Mouse (Mus musculus) urinary bladder, adult 18-20 months (tissue): ENCODE measurements at regions not wholly inside any gene's neighbourhood (a gene's known extent, or its start where the extent isn't known, plus 50 kb on each side); places are given as distances from the start of the nearest gene placed in this dataset.
A peak's percentile ranks its signal among the peaks of the same experiment; 100 is the strongest.

Source experiments
- DNase-seq, 2 experiments: peaks; one replicate each; pipeline ENCODE4 v3.0.0; 2022; ENCODE audit warnings: low spot score in 2 of 2, mixed read lengths in 2 of 2

DNA sequence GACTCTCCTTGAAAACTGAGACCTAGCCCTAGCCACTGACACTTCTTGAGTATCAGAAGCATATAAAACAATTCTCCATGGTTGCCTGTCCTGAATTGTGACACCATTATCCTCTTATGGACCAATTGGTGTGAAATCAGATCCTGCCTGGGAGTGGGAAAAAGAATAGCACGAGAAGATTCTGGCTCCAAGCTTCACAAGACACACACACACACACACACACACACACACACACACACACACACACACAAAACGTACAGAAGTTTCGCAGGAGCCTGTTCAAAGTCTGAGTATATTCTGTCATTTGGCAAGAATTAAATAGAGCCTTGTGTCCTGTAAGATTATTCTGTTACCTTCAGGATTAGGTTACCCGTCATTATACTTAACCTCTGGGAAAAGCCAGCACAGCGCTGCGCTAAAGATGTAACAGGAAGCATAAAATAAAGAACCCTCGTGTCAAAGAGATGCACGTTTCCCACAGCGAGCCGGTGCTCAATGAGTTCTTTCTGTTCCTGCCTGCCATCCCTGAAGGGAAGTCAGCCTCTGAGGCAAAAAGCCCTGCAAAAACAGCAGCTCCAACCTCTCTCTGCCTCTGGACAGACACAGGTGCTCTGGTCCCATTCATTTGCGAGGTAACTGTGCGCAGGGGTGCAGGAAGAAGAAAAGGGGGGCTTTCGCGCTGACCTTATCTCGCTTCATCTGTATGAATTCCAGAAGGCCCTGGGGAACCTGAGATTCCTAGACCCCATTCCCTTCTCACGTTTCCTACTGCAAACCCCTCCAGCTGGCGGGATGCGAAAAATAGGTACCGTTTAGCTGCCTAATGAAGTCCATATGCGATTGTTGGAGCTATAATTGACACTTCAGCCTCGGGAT, 178.4 kb upstream of the Elac2 start:
- DNase-seq: no peak

DNA sequence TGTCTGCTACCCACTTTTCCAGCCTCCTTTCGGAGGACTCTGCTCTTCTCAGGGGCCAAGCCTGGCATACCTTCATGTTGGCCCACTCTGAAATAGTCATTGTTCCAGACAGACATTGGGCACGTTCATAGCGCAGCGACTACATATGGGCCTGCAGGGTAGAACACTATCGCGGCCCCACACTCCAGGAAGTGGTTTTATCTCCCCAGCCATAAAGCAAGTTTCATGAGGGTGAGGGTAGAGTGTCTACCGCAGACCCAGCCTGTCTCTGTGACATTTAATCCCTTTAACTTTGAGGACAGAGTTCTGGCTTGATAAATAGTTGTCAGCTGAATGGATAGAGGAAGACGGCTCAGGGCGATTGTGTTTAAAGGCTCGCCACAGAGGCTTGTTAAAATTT, 177.5 kb upstream of the Elac2 start:
- DNase-seq: no peak

DNA sequence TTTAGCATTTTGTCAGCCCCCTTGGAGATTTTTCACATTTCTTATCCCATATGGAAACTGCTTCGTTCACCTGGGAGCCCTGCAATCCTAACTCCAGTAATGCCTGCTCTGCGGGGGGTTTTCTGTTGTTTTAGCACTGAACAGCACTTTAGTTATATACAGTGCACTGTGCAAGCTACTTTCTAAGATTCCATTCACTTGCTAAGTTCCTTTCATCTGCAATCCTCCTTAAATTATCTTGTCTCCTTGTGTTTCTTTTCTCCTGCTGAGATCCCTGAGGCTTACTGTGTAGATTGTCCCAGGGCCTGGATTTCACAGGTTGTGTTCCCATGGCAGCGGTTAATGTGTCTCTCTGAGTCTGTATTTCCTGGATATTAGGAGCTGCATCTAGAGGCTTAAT, 173.3 kb upstream of the Elac2 start:
- DNase-seq: no peak

DNA sequence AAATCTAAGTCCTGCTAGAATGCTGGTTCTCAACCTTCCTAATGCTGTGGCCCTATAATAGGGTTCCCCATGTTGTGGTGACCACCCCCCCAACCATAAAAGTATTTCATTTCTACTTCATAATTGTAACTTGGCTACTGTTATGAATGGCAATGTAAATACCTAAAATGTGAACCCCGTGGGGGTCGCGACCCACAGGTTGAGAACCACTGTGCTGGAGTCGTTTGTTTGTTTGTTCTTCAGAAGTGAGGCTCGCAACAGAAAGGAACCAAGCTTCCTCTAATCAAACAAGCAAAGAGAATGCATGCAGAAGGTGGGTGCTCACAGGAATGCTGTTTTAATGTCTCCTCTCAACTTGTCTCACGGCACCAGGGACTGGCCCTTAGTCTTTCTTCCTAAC, 166.4 kb upstream of the Elac2 start:
- no peak for DNase-seq

DNA sequence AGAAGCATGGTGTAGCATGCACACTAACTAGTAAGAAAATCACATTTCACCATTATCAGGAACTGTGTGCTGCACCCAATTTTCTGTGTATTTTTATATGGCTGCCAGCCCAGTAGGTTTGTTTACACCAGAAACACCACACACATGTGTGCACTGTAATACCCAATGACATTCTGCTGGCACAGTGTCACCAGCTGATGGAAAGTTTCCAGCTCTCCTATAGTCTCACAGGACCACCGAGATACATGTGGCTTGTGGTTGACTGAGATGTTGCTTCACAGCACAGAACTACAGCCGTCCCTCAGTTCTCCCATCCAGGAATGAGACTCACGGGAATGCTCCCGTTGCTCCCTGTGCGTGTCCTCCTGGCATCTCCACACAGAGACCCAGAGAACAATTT, 149.4 kb upstream of the Elac2 start:
- no peak for DNase-seq

DNA sequence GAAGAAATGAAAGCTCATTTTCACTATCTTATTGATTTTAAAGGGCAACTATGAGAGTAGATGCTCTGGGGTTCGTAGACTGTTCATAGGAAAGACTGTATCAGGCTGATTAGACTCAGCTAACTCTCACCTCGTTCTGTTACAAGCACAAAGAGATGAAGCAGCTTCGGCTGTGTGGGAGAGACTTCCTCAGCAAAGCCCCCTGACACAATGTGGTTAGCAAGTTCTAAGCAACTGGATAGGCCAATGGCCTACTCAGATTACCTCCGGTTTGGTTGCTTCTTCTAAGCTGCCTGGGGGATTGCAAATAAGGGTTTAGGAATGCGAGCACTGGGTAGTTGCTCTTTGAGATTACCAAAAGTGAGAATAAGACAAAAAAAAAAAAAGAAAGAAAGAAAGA, 146.4 kb upstream of the Elac2 start:
- DNase-seq: no peak

DNA sequence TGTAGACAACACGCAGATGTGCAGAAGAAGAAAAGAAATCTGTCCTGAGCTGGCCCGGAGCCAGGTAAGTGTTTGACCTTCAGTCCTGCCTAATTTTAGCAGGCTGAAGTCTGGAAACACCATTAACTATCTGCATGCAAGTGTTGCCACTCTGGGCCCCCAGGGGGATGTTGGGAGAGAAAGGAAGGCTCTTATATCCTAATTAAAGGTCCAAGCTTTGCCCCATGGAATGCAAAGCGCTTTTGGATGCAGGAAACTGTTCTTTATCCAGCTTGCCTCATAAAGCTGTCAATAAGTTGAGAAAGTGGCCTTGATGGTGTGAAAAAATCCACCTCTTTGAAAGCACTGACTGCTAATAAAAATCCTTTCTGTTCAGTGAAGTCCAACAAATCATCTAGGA, 145.1 kb upstream of the Elac2 start:
- no peak for DNase-seq

DNA sequence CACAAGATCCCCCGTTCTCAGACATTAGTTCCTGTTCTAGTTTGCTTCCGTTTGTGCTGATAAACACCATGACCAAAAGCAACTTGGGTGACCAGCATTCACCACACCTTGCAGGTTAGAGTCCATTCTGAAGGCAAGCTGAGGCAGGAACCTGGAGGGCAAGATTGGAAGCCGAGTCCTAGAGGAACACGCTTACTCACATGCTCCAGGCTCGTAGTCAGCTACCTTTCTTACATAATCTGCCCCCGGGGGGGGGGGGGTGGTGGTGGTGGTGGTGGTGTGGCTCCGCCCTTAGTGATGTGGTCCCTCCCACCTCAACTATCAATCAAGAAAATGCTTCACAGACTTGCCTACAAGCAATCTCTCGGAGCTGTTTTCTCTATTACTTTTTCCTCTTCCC, 142.1 kb upstream of the Elac2 start:
- DNase-seq: peak; percentile 21 to 65

DNA sequence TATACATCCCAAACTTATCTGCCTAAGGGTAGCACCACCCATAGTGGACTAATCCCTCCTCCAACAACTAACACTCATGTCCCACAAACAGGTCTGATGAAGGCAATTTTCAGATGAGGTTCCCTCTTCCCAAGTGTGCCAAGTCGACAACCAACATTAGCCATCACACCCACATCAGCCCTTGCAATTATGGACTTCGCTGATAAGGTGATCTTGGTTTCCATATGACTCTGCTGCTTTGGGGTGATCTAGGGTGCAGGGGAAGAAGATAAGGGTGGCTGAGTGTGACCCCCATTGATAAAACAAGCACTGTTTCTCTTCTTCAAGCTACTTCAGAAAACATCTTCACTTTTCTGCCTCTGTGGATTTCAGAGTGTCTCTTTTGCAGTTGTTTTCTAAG, 137.7 kb upstream of the Elac2 start:
- DNase-seq: no peak

DNA sequence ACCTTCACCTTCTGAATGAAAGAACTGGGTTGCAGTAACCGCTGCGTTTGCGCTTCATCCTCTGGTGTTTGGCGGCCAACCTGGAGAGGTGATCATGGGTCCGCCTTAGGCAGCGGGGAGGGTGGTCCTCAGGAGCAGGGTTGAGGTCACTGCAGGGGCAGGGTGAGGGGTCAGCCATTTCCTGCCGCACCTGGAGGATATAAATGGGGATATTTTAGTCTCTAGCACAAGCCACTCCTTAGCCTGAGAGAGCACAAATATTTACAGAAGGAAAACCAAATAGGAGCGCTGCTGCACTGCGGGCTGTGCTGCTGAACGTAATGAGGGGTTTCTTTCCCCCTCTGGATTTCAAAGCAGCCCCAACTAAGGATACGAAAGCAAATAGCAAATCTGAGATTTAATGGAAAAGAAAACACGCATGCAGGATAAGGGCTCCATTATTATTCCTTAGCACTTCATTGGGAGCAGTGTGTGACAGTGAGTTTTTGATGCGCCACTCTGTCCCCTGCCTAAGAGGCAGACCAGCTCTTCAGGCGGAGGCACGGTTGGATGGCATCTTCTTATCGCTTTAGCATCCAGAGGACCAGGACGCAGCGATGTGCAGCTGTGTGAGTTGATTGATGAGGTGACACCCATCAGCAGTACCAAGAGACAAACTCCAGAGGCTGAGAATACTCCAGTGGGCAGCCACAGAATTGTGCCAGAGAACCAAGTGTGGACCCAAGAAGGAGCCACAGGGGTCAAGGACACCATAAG, 135.9 kb upstream of the Elac2 start:
- peak in 1 of 2 experiments; percentile 31 for DNase-seq

DNA sequence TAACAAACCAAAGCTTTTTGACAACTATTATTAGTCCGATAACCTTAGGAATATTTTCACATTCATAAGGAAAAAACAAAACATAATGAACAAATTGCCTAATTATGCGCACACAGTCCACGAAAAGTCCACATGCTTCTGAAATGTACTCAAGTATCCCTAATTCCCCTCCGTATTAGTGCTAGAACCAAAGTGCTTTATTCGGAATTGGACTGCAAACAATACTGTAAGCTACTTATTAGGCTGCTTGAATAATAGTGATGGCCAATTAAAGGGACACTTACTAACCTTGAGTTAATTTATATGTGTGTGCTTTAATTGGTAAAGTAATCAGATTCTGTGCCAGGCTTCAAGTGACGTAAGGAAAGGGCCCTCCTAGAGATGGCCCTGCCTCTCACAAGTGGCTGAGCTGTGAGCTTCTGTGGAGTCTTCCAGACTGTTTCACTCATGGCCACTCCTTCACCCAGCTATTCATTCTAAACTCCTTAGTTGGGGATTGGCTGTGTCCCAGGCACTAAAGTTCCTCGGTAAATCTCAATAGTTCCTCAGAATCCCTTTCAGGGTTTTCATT, 132.2 kb upstream of the Elac2 start:
- DNase-seq: no peak

DNA sequence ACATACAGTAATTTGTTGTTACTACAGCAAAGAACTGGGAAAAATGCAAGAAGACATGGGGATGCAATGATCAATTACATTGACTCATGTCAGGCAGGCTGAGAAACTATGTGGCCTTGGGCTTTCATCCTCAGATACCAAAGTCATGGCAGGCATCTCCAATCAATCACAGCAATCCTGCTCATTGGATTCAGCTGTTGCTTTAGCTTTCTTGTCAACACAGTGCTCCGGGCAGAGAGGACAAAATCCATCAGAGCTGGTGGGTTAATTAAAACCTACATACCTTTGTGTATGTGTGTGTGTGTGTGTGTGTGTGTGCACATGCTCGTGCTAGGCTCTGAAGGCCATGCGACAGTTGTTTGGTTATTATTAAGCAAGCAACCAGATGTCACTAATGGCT, 119.2 kb upstream of the Elac2 start:
- DNase-seq: no peak

DNA sequence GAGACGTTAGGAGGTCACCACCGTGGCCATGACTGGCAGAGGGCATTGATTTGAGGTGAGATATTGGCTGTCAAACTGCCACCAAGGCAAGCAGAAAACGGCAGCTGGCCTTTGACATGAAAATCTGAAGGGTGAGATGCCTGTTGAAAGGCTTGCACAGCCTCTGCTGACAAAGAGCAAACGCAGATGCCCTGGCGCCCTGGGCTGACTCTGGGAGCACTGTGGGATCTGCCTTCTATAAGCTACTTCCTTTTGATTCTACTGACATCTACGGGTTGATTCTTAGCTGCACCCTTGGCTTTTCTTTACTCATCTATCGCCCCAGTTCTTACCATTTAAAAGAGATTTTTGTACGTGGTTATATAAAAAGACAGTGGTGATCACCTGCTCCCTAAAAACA, 98.2 kb upstream of the Elac2 start:
- peak in 1 of 2 experiments; percentile 2 for DNase-seq

DNA sequence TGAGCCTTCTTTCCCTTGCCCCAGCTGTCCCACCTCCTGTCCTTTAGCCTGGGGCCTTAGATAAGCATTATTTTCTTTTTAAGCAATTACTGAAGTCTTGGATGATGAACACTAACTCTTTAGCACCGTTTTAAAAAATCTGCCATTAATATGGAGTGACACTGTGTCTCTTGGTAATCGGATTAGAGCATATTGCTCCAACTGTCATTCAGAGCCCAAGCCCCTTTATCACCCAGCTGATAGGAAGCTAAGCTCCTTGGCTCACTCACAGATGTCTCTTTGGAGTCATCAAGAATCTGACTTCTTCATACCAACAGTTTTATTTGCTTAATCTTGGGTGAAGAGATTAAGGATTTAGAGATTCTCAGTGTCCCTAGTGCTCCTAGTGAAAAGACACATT, 94.3 kb upstream of the Elac2 start:
- DNase-seq: no peak

DNA sequence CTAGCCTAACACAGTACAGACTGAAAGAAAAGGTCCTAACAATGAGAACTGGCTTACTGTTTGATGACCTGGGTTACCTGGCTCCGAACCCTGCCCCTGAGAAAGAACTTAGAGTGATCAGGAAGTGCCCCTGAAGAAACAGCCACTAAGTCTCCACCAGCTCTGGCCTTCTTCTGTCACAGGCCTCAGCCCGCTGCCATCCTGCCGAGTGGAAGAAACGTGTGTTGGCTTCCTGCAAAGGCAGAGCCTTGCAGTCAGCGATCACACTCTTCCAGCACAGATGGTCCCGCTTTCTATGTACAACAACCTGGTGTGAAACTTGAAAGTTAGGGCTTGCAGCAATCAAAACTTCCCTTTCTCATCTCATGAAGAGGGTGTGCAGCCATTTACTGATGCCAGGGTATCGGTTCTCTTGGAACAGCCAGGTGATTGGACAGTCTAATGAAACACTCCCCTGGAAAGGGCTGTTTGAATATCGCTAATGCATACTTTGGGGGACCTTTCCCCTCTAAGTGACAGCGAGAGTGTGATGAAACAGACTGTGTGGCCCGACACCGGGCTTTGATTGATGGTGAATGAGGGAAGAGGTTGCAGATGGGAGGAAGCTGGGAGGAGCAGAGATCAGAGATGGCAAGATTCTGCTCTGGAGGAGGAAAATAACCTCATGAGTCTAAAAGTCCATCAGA, 89.4 kb upstream of the Elac2 start:
- no peak for DNase-seq

DNA sequence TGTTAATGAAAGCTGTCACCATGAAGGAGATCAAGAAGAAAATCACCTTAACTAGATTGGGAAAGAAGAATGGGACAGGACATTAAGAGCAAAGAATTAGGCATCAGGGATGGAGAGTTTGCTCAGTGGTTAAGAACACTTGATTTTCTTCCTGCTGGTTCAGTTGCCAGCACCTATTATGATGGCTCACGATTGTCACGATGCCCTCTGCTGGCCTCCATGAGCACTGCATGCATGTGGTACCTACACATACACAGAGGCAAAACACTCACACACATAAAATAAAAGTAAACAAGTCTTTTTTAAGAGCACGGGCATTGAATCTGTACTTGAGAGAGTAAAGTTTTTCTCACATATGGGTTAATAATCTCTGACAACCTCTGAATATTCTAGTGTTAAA, 88.1 kb upstream of the Elac2 start:
- DNase-seq: no peak

DNA sequence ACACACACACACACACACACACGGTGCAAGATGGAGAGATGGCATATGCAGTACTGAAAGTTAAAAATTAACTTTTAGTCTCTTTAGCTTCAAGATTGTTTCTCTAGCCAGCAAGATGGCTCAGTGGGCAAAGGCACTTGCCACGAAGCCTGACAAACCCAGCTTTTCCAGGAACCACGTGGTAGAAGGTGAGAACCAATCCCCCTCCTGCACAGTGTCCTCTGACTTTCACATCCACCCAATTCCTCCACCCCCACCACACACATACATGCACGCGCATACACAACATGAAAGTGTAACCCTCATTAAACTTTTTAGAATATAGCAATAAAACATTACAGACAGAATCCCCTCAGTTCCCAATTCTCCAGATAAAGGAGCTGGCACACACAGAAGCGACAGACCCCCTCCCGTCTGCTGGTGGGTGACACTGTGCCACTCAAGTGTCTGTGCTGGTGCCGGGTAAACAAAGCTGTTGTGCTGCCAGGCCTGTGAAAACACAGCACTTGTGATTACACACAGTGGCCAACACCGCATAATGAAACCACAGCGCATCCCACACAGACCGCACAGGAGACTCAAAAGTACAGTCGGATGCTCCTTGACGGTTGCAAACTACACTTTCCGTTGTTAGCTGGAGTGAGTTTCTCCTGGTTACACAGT, 82.9 kb upstream of the Elac2 start:
- no peak for DNase-seq

DNA sequence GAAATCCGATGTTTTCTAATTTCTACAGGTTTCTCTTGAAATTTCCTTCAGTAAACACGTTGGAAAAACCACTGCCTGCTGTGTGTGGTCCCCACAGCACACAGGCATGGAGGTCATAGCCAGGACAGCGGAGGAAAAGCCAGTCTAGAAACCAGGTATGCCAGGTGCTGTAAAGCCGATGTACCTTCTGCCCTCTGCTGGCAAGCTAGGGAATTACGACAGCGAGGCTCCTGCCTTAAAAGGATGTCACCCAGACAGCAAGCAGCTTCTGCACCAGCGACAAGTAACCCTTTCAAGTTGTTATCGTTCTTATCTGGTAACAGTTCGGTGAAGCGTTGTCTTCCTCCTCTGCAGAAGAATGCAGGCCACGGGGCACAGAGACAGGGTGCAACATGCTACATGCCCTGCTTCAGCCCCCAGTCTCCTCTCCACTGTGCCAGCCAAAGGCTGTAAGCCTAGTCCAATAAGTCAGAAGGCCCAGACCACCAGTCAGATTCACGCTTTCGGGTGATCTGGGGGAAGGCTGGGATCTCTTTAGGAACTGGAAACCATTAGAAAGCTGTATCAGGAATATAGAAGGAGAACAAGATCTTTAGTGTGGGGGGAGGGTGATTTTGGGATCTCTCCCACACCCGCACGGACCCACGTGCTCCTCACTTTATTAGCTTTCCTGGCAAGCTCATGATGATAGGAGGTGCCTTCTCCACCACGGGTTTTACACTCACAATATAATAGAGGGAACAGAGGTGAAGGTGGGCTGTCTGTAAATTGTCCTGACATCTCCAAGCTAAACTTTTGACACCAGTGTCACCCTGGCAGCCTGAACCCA, 79.9 kb upstream of the Elac2 start:
- DNase-seq: peak; percentile 31 to 77

DNA sequence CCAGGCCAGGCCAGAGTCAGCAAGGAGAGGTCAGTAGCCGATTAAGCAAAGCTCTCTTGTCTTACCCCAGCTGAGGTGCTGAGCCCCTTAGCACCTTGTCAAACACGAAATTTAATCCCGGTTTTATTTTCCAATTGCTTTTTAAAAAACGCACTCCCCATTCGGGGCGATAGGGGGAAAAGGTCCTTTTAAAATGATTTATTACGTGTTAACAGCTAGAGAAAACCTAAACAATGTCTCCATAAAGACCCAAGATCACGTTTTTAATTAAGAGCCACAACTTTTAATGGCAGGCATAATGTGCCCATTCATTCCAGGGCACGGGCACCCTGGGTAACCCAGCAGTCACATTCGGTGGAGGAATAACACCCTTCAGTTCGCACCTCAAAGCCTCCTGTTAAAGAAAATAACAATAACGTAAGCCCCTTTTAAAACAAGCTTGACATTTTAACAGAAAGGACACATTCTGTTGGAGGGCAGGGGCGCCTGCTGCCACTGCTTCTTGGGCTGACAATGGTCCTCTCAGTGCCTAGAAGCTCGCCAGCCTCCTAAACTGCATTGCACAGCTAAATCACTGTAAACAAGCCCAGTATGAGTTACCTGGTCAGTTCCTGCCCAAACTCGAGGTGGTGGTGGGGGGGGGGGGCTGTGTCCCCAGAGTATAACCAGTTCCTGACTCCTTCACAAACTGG, 79.1 kb upstream of the Elac2 start:
- no peak for DNase-seq

DNA sequence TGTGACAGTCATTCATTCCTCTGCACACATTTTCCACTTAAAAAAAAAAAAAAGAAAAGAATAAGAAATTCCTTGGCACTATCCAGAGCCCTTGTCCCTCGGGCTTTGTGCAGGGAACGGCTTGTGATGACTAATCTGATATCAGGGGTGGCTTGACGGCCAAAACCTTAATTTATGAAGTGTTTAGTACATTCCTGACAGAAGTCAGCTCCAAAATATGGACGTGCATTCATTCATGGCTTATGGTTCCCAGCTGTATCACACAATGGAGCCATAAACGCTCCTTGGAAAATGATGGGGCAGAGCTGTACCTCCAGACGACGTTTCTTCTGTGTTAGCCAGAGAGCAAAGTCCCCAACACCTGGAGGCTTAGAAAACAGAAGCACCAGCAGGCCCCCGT, 62.1 kb upstream of the Elac2 start:
- no peak for DNase-seq
